Mouse (Mus musculus): Measurements from ENCODE around the gene Fkbp15. TPM values are rescaled to one million over a fixed set of nuclear protein-coding genes. Genes with fewer than 3 reads are reported as not detected.

Gene Fkbp15
- polyA plus RNA-seq, 1 experiment, result 1.4 TPM

- no peak for TF ChIP-seq TAL1 (IDR thresholded peaks at IDR 0.05; ENCODE audit: low read length)
- peaks cover 18% of the 10 kb centered on the region for H3K36me3 ChIP-seq (ENCODE audit: control insufficient read depth)
Observed at GRCm38 (mm10) chr4:62293219-62293861, 67.0 kb downstream of the Fkbp15 start.

GRCm38 (mm10) chr4:62292461-62293180 is 67.7 kb downstream of the Fkbp15 start:
- Histone ChIP-seq H3K36me3 (ENCODE audit: control insufficient read depth) (peaks cover 12% of the 10 kb centered on the region), H3K4me1 (ENCODE audit: control insufficient read depth) (peaks cover 3% of the 10 kb centered on the region), H3K9me3 (ENCODE audit: control insufficient read depth, low read length) (no peaks in the 10 kb centered on the region), H3K4me3 (replicated peaks) (no peak overlapping the region), H3K27me3 (ENCODE audit: control insufficient read depth) (peaks cover under 1% of the 10 kb centered on the region)
- TF ChIP-seq TAL1 (IDR thresholded peaks at IDR 0.05; ENCODE audit: low read length) (no peak), GATA1 (IDR thresholded peaks at IDR 0.05; ENCODE audit: low read length) (no peak)

More at GRCm38 (mm10) chr4:62293219-62293861, 67.0 kb downstream of the Fkbp15 start:
- Histone ChIP-seq H3K4me3 (replicated peaks) (no peak overlapping the region), H3K4me1 (ENCODE audit: control insufficient read depth) (peaks cover 2% of the 10 kb centered on the region; the same call in 1 of the 2 replicates), H3K9me3 (ENCODE audit: control insufficient read depth, low read length) (no peaks in the 10 kb centered on the region), H3K27me3 (ENCODE audit: control insufficient read depth) (no peaks in the 10 kb centered on the region)

DNA sequence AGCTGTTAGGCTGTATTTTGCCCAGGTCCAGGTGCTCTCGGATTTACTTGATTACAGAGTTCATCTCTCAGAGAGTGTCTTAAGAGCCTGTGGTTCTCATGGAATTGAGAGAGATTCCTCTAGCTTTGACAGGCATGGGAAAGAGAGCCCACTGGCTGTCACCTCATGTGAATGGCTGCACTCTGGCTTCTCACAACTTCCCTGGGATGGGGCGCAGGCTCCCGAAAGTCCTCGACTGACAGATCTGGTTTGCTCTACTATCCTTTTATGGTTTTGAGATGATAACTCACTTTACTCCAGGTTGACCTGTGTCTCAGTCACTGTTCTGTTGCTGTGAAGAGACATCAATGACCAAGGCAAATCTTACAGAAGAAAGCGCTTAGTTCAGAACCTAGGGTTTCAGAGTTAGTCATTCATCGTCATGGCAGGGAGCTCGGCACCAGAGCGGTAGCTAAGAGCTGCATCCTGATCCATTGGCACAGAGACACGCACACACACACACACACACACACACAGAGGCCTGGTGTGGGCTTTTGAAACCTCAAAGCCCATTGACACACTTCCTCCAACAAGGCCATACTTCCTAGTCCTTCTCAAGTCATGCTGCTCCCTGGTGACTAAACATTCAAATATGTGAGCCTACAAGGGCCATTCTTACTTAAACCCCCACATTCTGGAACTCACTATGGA is 69.4 kb downstream of the Fkbp15 start:
- peaks cover 9% of the 10 kb centered on the region for H3K27me3 ChIP-seq (ENCODE audit: control insufficient read depth)

GRCm38 (mm10) chr4:62289226-62289625 is 71.1 kb downstream of the Fkbp15 start:
- no peaks in the 10 kb centered on the region for H3K9me3 ChIP-seq (ENCODE audit: control insufficient read depth, low read length)
- H3K4me1 ChIP-seq (ENCODE audit: control insufficient read depth), result peaks cover 15% of the 10 kb centered on the region
- H3K4me3 ChIP-seq (replicated peaks), result no peak overlapping the region
- H3K36me3 ChIP-seq (ENCODE audit: control insufficient read depth), result no peaks in the 10 kb centered on the region
- no peak for TF ChIP-seq GATA1 (IDR thresholded peaks at IDR 0.05; ENCODE audit: low read length)
- no peak for TF ChIP-seq TAL1 (IDR thresholded peaks at IDR 0.05; ENCODE audit: low read length)
- peaks cover 9% of the 10 kb centered on the region for H3K27me3 ChIP-seq (ENCODE audit: control insufficient read depth)

More for the DNA sequence above, 69.4 kb downstream of the Fkbp15 start:
- peaks cover 15% of the 10 kb centered on the region for H3K4me1 ChIP-seq (ENCODE audit: control insufficient read depth)
- TF ChIP-seq TAL1 (IDR thresholded peaks at IDR 0.05; ENCODE audit: low read length) (no peak), GATA1 (IDR thresholded peaks at IDR 0.05; ENCODE audit: low read length) (no peak)
- no peaks in the 10 kb centered on the region for H3K9me3 ChIP-seq (ENCODE audit: control insufficient read depth, low read length)
- no peaks in the 10 kb centered on the region for H3K36me3 ChIP-seq (ENCODE audit: control insufficient read depth)
- H3K4me3 ChIP-seq (replicated peaks), result no peak overlapping the region

- Histone ChIP-seq H3K36me3 (ENCODE audit: control insufficient read depth) (no peaks in the 10 kb centered on the region), H3K9me3 (ENCODE audit: control insufficient read depth, low read length) (no peaks in the 10 kb centered on the region), H3K4me3 (replicated peaks) (peak overlapping the region; percentile 65), H3K4me1 (ENCODE audit: control insufficient read depth) (peaks cover 15% of the 10 kb centered on the region), H3K27me3 (ENCODE audit: control insufficient read depth) (peaks cover 9% of the 10 kb centered on the region)
- TF ChIP-seq GATA1 (IDR thresholded peaks at IDR 0.05; ENCODE audit: low read length) (no peak), TAL1 (IDR thresholded peaks at IDR 0.05; ENCODE audit: low read length) (no peak)
Observed at GRCm38 (mm10) chr4:62286992-62287900, 73.1 kb downstream of the Fkbp15 start.

- peak overlapping the region; percentile 65 for H3K4me3 ChIP-seq (replicated peaks)
- TF ChIP-seq GATA1 (IDR thresholded peaks at IDR 0.05; ENCODE audit: low read length), result no peak
- TF ChIP-seq TAL1 (IDR thresholded peaks at IDR 0.05; ENCODE audit: low read length), result no peak
- peaks cover 15% of the 10 kb centered on the region for H3K4me1 ChIP-seq (ENCODE audit: control insufficient read depth)
Observed at GRCm38 (mm10) chr4:62286257-62286991, 73.9 kb downstream of the Fkbp15 start.

DNA sequence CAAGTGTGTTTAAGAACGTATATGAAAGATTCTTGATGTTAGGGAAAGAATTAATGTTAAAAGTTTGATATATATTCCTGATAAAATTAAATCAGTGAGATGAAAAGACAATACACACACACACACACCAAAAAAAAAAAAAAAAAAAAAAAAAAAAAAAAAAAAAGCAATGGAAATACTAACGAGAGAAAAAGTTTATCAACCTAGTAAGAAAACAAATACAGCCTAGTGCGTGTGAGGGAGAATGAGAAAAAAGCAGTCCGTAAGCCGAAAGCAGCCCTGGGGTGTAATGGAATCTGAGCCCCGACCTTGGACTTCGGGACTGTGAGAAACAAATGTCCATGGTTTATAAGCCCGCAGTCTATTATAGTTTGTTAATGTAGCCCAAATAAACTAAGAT is 74.8 kb downstream of the Fkbp15 start:
- no peak overlapping the region for H3K4me3 ChIP-seq (replicated peaks)
- H3K36me3 ChIP-seq (ENCODE audit: control insufficient read depth), result no peaks in the 10 kb centered on the region
- peaks cover 9% of the 10 kb centered on the region for H3K27me3 ChIP-seq (ENCODE audit: control insufficient read depth)
- H3K9me3 ChIP-seq (ENCODE audit: control insufficient read depth, low read length), result no peaks in the 10 kb centered on the region
- peaks cover 15% of the 10 kb centered on the region for H3K4me1 ChIP-seq (ENCODE audit: control insufficient read depth)
- TF ChIP-seq GATA1 (IDR thresholded peaks at IDR 0.05; ENCODE audit: low read length) (no peak), TAL1 (IDR thresholded peaks at IDR 0.05; ENCODE audit: low read length) (no peak)

More at GRCm38 (mm10) chr4:62286257-62286991, 73.9 kb downstream of the Fkbp15 start:
- no peaks in the 10 kb centered on the region for H3K36me3 ChIP-seq (ENCODE audit: control insufficient read depth)
- peaks cover 9% of the 10 kb centered on the region for H3K27me3 ChIP-seq (ENCODE audit: control insufficient read depth)
- no peaks in the 10 kb centered on the region for H3K9me3 ChIP-seq (ENCODE audit: control insufficient read depth, low read length)

DNA sequence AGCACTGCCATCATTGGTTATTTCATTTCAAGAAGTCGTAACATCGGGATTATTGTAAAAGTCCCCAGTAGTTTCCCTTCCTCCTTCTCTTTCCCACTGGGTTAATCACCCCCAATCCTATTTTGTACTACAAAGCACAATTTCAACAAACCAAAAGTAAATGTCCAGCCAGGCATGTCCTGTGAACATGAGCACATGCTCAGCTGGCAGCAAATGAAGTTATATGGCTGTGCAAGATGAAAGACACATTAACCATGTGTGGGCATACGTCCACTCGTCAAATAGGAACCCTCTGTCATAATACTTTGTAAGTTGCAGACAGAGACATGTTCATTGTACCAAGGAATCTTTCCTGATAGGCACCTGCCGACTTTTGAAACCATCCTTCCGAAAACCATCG is 77.4 kb downstream of the Fkbp15 start:
- H3K27me3 ChIP-seq (ENCODE audit: control insufficient read depth), result peaks cover 9% of the 10 kb centered on the region
- H3K9me3 ChIP-seq (ENCODE audit: control insufficient read depth, low read length), result no peaks in the 10 kb centered on the region
- H3K36me3 ChIP-seq (ENCODE audit: control insufficient read depth), result no peaks in the 10 kb centered on the region
- no peak for TF ChIP-seq GATA1 (IDR thresholded peaks at IDR 0.05; ENCODE audit: low read length)
- TF ChIP-seq TAL1 (IDR thresholded peaks at IDR 0.05; ENCODE audit: low read length), result no peak
- H3K4me3 ChIP-seq (replicated peaks), result no peak overlapping the region
- peaks cover 15% of the 10 kb centered on the region for H3K4me1 ChIP-seq (ENCODE audit: control insufficient read depth)
